Mouse (Mus musculus): ENCODE data around the gene Ubash3b. TPM values are rescaled to one million over a fixed set of nuclear protein-coding genes. Genes with fewer than 3 reads are reported as not detected.

Gene Ubash3b
- polyA plus RNA-seq, 2 experiments = 6.1 to 10.3 TPM

DNA sequence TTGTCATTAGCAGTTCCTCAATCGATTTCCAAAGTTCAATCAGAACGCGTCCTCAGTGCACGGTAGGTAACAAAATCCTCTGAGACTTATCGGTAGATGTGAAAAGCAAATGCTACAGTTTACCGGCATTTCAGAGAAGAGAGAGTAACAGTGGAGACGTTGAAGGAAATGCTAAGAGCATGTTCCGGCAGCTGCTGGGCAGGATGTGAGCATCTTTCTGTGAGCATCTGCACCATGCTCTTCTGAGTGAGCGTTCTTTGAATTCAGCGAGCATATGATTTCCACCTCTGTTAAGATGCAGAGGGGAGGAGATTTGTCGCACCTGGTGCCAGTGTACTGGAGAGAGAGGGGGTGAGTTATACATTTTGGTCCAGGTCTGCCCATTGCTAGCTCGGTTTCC lies 45.4 kb downstream of the Ubash3b start:
- Histone ChIP-seq H3K4me2 (replicated peaks; ENCODE audit: low read depth, low read length, severe bottlenecking) (no peak overlapping the region), H3K9ac (ENCODE audit: low read depth, low read length, severe bottlenecking) (no peak overlapping the region), H3K27ac (replicated peaks; ENCODE audit: low read depth, low read length) (no peak overlapping the region), H3K9me3 (ENCODE audit: control insufficient read depth, low read length) (no peaks in the 10 kb centered on the region), H3K4me1 (ENCODE audit: control insufficient read depth, insufficient read depth, low read length) (no peaks in the 10 kb centered on the region; the same call in 1 of the 2 replicates), H3K27me3 (ENCODE audit: control insufficient read depth, insufficient read depth, low read length) (no peaks in the 10 kb centered on the region), H3K36me3 (ENCODE audit: control insufficient read depth, insufficient read depth, low read length) (no peaks in the 10 kb centered on the region), H3K4me3 (replicated peaks; ENCODE audit: low read length) (no peak overlapping the region)
- TF ChIP-seq POLR2A (IDR thresholded peaks at IDR 0.05; ENCODE audit: borderline replicate concordance, extremely low read depth, insufficient read depth, insufficient read length) = no peak
- ATAC-seq (ENCODE audit: low FRiP score, low read depth) (no peak), DNase-seq (ENCODE audit: low spot score) (no peak)
- 77% methylated on average over 12 of the region's 12 CpGs for WGBS

DNA sequence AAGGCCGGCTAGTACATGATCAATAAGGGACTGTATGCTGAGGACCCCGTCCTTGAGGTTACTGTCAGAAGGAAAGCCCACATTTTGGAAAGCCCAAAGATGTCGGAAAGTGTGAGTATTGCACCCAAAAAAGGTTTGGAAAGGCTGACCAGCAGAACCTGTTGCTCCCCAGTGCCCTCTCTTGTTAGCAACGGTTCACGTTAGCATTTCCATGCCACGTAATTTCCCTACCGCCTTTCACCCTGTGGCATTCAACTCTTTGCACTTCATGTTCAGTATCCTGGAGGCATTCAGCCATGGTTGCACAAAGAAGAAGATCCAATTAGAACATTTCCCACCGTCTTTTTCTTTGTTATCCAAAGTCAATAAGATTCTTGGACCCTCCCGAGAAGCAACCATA lies 47.1 kb downstream of the Ubash3b start:
- Histone ChIP-seq H3K9me3 (ENCODE audit: control insufficient read depth, low read length) (no peaks in the 10 kb centered on the region), H3K9ac (ENCODE audit: low read depth, low read length, severe bottlenecking) (no peak overlapping the region)

DNA sequence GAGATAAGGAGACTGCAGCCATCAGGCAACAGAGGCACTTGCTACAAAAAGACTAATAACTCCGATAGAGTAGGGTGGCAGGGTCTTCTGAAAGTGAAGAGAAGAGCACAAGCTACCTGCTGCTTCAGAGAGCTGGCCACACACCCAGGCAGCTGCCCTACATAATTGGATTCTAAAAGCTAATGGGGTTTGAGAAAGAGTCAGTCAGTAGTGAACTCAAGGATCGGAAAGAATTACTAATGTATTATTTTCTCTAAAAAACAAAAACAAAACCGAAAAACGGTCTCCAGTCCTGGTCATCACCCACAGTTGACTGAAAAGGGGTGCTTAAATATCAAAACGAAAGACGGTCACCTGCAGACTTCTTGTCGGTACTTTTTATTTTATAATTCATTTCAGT lies 51.7 kb downstream of the Ubash3b start:
- no peaks in the 10 kb centered on the region for H3K27me3 ChIP-seq (ENCODE audit: control insufficient read depth, insufficient read depth, low read length)
- H3K4me2 ChIP-seq (replicated peaks; ENCODE audit: low read depth, low read length, severe bottlenecking) = no peak overlapping the region
- no peak overlapping the region for H3K27ac ChIP-seq (replicated peaks; ENCODE audit: low read depth, low read length)
- no peaks in the 10 kb centered on the region for H3K9me3 ChIP-seq (ENCODE audit: control insufficient read depth, low read length)
- H3K9ac ChIP-seq (ENCODE audit: low read depth, low read length, severe bottlenecking) = no peak overlapping the region
- H3K4me3 ChIP-seq (replicated peaks; ENCODE audit: low read length) = no peak overlapping the region
- no peak for ATAC-seq (ENCODE audit: low FRiP score, low read depth)
- H3K4me1 ChIP-seq (ENCODE audit: control insufficient read depth, insufficient read depth, low read length) = peaks cover 18% of the 10 kb centered on the region
- no peak for TF ChIP-seq POLR2A (IDR thresholded peaks at IDR 0.05; ENCODE audit: borderline replicate concordance, extremely low read depth, insufficient read depth, insufficient read length)
- H3K36me3 ChIP-seq (ENCODE audit: control insufficient read depth, insufficient read depth, low read length) = no peaks in the 10 kb centered on the region
- WGBS = 88% methylated on average over 7 of the region's 7 CpGs
- no peak for DNase-seq (ENCODE audit: low spot score)

More for the DNA sequence above, 47.1 kb downstream of the Ubash3b start:
- no peaks in the 10 kb centered on the region for H3K27me3 ChIP-seq (ENCODE audit: control insufficient read depth, insufficient read depth, low read length)
- no peak overlapping the region for H3K4me2 ChIP-seq (replicated peaks; ENCODE audit: low read depth, low read length, severe bottlenecking)
- WGBS = 91% methylated on average over 9 of the region's 9 CpGs
- TF ChIP-seq POLR2A (IDR thresholded peaks at IDR 0.05; ENCODE audit: borderline replicate concordance, extremely low read depth, insufficient read depth, insufficient read length) = no peak
- no peak for ATAC-seq (ENCODE audit: low FRiP score, low read depth)
- H3K4me3 ChIP-seq (replicated peaks; ENCODE audit: low read length) = no peak overlapping the region
- no peaks in the 10 kb centered on the region; the same call in 1 of the 2 replicates for H3K4me1 ChIP-seq (ENCODE audit: control insufficient read depth, insufficient read depth, low read length)
- H3K36me3 ChIP-seq (ENCODE audit: control insufficient read depth, insufficient read depth, low read length) = no peaks in the 10 kb centered on the region
- DNase-seq (ENCODE audit: low spot score) = no peak
- H3K27ac ChIP-seq (replicated peaks; ENCODE audit: low read depth, low read length) = no peak overlapping the region

DNA sequence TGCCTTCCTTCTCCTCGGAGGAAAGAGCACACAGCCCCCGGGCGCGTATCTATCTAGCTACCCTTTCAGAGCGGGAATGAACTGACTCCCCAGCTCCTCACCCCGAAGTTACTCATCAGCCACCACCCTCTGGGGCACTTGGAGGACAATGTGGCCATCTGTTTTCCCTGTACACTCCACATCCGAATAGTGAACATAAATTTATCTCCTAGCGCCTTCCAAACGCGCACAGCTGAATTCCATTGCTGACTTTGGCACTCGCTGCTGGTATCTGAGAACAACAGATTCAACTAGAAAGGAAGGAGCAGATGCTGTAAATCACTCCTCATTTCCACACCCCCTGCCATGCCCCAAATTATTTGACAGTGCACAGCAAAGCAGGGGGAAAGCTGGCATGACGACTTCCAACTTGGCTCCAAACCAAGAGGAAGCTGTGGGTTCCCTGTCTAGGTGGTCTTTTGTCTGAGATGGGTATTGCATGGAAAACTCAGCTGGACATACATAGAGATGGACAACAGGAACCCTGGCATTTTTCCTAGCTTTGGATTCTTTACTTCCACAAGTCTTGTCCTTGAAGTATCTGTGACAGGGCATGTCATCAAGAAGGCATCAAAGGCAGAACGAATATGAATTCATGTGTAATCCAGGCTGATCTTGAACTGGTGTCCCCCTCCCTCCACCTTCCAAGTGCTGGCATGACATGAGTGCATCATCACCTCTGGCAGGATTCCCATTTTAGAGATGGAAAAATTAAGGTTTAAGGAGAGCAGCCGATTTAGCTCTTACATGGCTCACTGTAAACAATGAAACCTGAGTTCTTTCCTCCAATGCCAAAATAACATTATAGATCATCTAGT lies 52.9 kb downstream of the Ubash3b start:
- Histone ChIP-seq H3K36me3 (ENCODE audit: control insufficient read depth, insufficient read depth, low read length) (no peaks in the 10 kb centered on the region), H3K27me3 (ENCODE audit: control insufficient read depth, insufficient read depth, low read length) (no peaks in the 10 kb centered on the region), H3K27ac (replicated peaks; ENCODE audit: low read depth, low read length) (no peak overlapping the region), H3K4me2 (replicated peaks; ENCODE audit: low read depth, low read length, severe bottlenecking) (0 out of 2 replicates have a peak overlapping the region, but pooled peaks have one; percentile 3), H3K4me1 (ENCODE audit: control insufficient read depth, insufficient read depth, low read length) (peaks cover 18% of the 10 kb centered on the region), H3K9ac (ENCODE audit: low read depth, low read length, severe bottlenecking) (no peak overlapping the region), H3K9me3 (ENCODE audit: control insufficient read depth, low read length) (no peaks in the 10 kb centered on the region), H3K4me3 (replicated peaks; ENCODE audit: low read length) (no peak overlapping the region)
- TF ChIP-seq POLR2A (IDR thresholded peaks at IDR 0.05; ENCODE audit: borderline replicate concordance, extremely low read depth, insufficient read depth, insufficient read length) = no peak
- 48% methylated on average over 14 of the region's 14 CpGs for WGBS
- peak; percentile 44; the same call in 1 of the 2 replicates for ATAC-seq (ENCODE audit: low FRiP score, low read depth)
- peak; percentile 78 for DNase-seq (ENCODE audit: low spot score)

DNA sequence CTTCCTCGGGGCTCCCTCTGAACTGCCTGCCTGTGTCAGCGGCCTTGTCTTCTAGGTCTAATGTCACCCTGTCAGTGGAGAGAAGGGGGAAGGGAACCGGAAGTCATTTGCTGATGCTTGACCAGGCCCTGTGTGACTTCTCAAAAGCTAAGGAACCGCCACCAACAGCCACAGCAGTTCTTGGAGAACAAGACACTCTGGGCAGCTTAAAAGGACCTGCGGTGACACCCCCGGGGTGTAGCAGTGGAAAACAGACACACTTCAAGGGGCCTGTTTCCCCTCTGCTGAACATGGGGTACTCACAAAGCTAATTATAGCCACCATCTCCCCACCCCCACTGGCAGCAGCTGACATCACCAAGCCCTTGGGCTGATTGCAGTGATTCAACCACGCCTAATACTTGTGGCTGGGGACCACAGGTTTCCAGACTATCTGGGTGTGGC lies 56.3 kb downstream of the Ubash3b start:
- 42% methylated on average over 7 of the region's 7 CpGs for WGBS
- H3K9me3 ChIP-seq (ENCODE audit: control insufficient read depth, low read length) = no peaks in the 10 kb centered on the region
- H3K4me2 ChIP-seq (replicated peaks; ENCODE audit: low read depth, low read length, severe bottlenecking) = no peak overlapping the region
- no peak overlapping the region for H3K4me3 ChIP-seq (replicated peaks; ENCODE audit: low read length)
- H3K4me1 ChIP-seq (ENCODE audit: control insufficient read depth, insufficient read depth, low read length) = peaks cover 18% of the 10 kb centered on the region
- H3K27me3 ChIP-seq (ENCODE audit: control insufficient read depth, insufficient read depth, low read length) = no peaks in the 10 kb centered on the region
- DNase-seq (ENCODE audit: low spot score) = no peak
- H3K9ac ChIP-seq (ENCODE audit: low read depth, low read length, severe bottlenecking) = no peak overlapping the region
- no peaks in the 10 kb centered on the region for H3K36me3 ChIP-seq (ENCODE audit: control insufficient read depth, insufficient read depth, low read length)
- no peak for ATAC-seq (ENCODE audit: low FRiP score, low read depth)
- no peak for TF ChIP-seq POLR2A (IDR thresholded peaks at IDR 0.05; ENCODE audit: borderline replicate concordance, extremely low read depth, insufficient read depth, insufficient read length)
- H3K27ac ChIP-seq (replicated peaks; ENCODE audit: low read depth, low read length) = no peak overlapping the region

All from limb, embryonic 14.5 days (tissue).